Mouse (Mus musculus) hindbrain, embryonic 12.5 days (tissue): Measurements from ENCODE around the gene Ackr1. TPM values are rescaled to one million over a fixed set of nuclear protein-coding genes. Genes with fewer than 3 reads are reported as not detected.

Source experiments
- ATAC-seq: fragments of 200-750 bp; cut with Nextera tagmentation; 2 replicates; pipeline ENCODE4 v1.8.0; 2017; ENCODE audit warnings: moderate TSS enrichment; ENCODE audit not compliant: low FRiP score
- H3K27ac ChIP-seq: fragments of 300-500 bp; sonication (generic); 2 replicates; pipeline ENCODE4 v1.5.1; 2016; ENCODE audit warnings: mild to moderate bottlenecking
- H3K27me3 ChIP-seq: fragments of 300-500 bp; sonication (generic); 2 replicates; pipeline ENCODE4 v1.6.1; 2016; ENCODE audit warnings: mild to moderate bottlenecking
- H3K36me3 ChIP-seq: fragments of 300-500 bp; sonication (generic); 2 replicates; pipeline ENCODE4 v1.6.1; 2016; ENCODE audit warnings: mild to moderate bottlenecking
- H3K4me1 ChIP-seq: fragments of 300-500 bp; sonication (generic); 2 replicates; pipeline ENCODE4 v1.6.1; 2016
- H3K4me2 ChIP-seq: fragments of 300-500 bp; sonication (generic); replicated peaks from 2 replicates; pipeline ENCODE4 v1.6.1; 2016; ENCODE audit warnings: mild to moderate bottlenecking
- H3K4me3 ChIP-seq: fragments of 300-500 bp; sonication (generic); 2 replicates; pipeline ENCODE4 v1.5.1; 2016; ENCODE audit warnings: mild to moderate bottlenecking
- H3K9ac ChIP-seq: fragments of 300-500 bp; sonication (generic); 2 replicates; pipeline ENCODE4 v1.6.1; 2016; ENCODE audit warnings: mild to moderate bottlenecking, moderate library complexity
- H3K9me3 ChIP-seq: fragments of 300-500 bp; sonication (generic); replicated peaks from 2 replicates; pipeline ENCODE4 v1.6.1; 2016; ENCODE audit warnings: mild to moderate bottlenecking
- WGBS: fragments of 180-500 bp; shearing (Covaris S2); methylation state at CpG from one replicate; pipeline ENCODE4 v1.1.7; 2016; 5-methylcytosine and 5-hydroxymethylcytosine counted together
- polyA plus RNA-seq: library from polyadenylated mRNA; unstranded; fragments of >200 nt; fragmentation: Nextera tagmentation; extraction: Ambion mirVana; gene quantifications from 2 replicates; pipeline ENCODE4 v1.2.1, GENCODE M21; 2016

The Ackr1 gene
- polyA plus RNA-seq, 1 experiment from 2014 or later: 9.3 TPM

GRCm38 (mm10) chr1:173342425-173342824, 8.9 kb upstream of the Ackr1 start:
- Histone ChIP-seq H3K4me3 (no peak overlapping the region), H3K9ac (no peak overlapping the region), H3K27me3 (no peaks in the 10 kb centered on the region), H3K9me3 (no peaks in the 10 kb centered on the region), H3K27ac (no peak overlapping the region), H3K36me3 (peaks cover 43% of the 10 kb centered on the region), H3K4me2 (no peak overlapping the region), H3K4me1 (peaks cover 6% of the 10 kb centered on the region)
- whole genome bisulfite sequencing: 48% methylated on average over 1 of the region's 1 CpGs
- ATAC-seq: 0 out of 2 replicates have a peak, but pooled peaks have one; percentile 29

- peak; percentile 63 for ATAC-seq
- H3K9ac ChIP-seq: no peak overlapping the region
- H3K27ac ChIP-seq: no peak overlapping the region
- H3K4me3 ChIP-seq: no peak overlapping the region
- H3K36me3 ChIP-seq: peaks cover 46% of the 10 kb centered on the region
- 2% methylated on average over 2 of the region's 2 CpGs for WGBS
- no peak overlapping the region for H3K4me2 ChIP-seq
- no peaks in the 10 kb centered on the region for H3K27me3 ChIP-seq
- peaks cover 15% of the 10 kb centered on the region for H3K4me1 ChIP-seq
- H3K9me3 ChIP-seq: no peaks in the 10 kb centered on the region
Observed at GRCm38 (mm10) chr1:173339543-173339942, 6.0 kb upstream of the Ackr1 start.

- H3K27me3 ChIP-seq: no peaks in the 10 kb centered on the region
- H3K4me2 ChIP-seq: no peak overlapping the region
- WGBS: 92% methylated on average over 10 of the region's 10 CpGs
- no peak overlapping the region for H3K27ac ChIP-seq
- no peak overlapping the region for H3K9ac ChIP-seq
- peaks cover 36% of the 10 kb centered on the region for H3K36me3 ChIP-seq
- H3K9me3 ChIP-seq: no peaks in the 10 kb centered on the region
- H3K4me1 ChIP-seq: peaks cover 9% of the 10 kb centered on the region
- no peak overlapping the region for H3K4me3 ChIP-seq
- no peak for ATAC-seq
Observed at GRCm38 (mm10) chr1:173337008-173337407, 3.5 kb upstream of the Ackr1 start.

GRCm38 (mm10) chr1:173335903-173336302, 2.4 kb upstream of the Ackr1 start:
- Histone ChIP-seq H3K4me1 (peaks cover 9% of the 10 kb centered on the region), H3K36me3 (peaks cover 28% of the 10 kb centered on the region), H3K27ac (no peak overlapping the region), H3K4me3 (no peak overlapping the region), H3K9me3 (no peaks in the 10 kb centered on the region), H3K4me2 (no peak overlapping the region), H3K27me3 (no peaks in the 10 kb centered on the region), H3K9ac (no peak overlapping the region)
- WGBS: 44% methylated on average over 11 of the region's 11 CpGs
- 0 out of 2 replicates have a peak, but pooled peaks have one; percentile 32 for ATAC-seq

GRCm38 (mm10) chr1:173332418-173332817, 1.1 kb downstream of the Ackr1 start:
- no peak overlapping the region for H3K27ac ChIP-seq
- no peak overlapping the region for H3K4me2 ChIP-seq
- H3K36me3 ChIP-seq: 0 out of 2 replicates have a peak, but pooled peaks cover 11% of the 10 kb centered on the region
- H3K9ac ChIP-seq: no peak overlapping the region
- WGBS: 93% methylated on average over 5 of the region's 5 CpGs
- no peak for ATAC-seq
- H3K4me1 ChIP-seq: peaks cover 9% of the 10 kb centered on the region
- H3K4me3 ChIP-seq: no peak overlapping the region
- no peaks in the 10 kb centered on the region for H3K9me3 ChIP-seq
- no peaks in the 10 kb centered on the region for H3K27me3 ChIP-seq

GRCm38 (mm10) chr1:173329743-173330142, 3.8 kb downstream of the Ackr1 start:
- H3K36me3 ChIP-seq: no peaks in the 10 kb centered on the region
- no peaks in the 10 kb centered on the region; the same call in 1 of the 2 replicates for H3K4me1 ChIP-seq
- no peak for ATAC-seq
- no peak overlapping the region for H3K27ac ChIP-seq
- 84% methylated on average over 5 of the region's 5 CpGs for WGBS
- H3K27me3 ChIP-seq: no peaks in the 10 kb centered on the region
- H3K9me3 ChIP-seq: no peaks in the 10 kb centered on the region
- H3K4me2 ChIP-seq: no peak overlapping the region
- no peak overlapping the region for H3K9ac ChIP-seq
- H3K4me3 ChIP-seq: no peak overlapping the region

- peak; percentile 23; the same call in 1 of the 2 replicates for ATAC-seq
- 49% methylated on average over 4 of the region's 4 CpGs for WGBS
- no peak overlapping the region for H3K27ac ChIP-seq
Observed at GRCm38 (mm10) chr1:173329185-173329584, 4.4 kb downstream of the Ackr1 start.

GRCm38 (mm10) chr1:173328446-173328845, 5.1 kb downstream of the Ackr1 start:
- Histone ChIP-seq H3K27me3 (no peaks in the 10 kb centered on the region), H3K4me2 (no peak overlapping the region), H3K4me1 (no peaks in the 10 kb centered on the region; the same call in 1 of the 2 replicates), H3K9me3 (no peaks in the 10 kb centered on the region), H3K4me3 (no peak overlapping the region), H3K36me3 (no peaks in the 10 kb centered on the region), H3K9ac (no peak overlapping the region), H3K27ac (no peak overlapping the region)
- ATAC-seq: no peak
- 65% methylated on average over 8 of the region's 8 CpGs for WGBS

More at GRCm38 (mm10) chr1:173329185-173329584, 4.4 kb downstream of the Ackr1 start:
- Histone ChIP-seq H3K4me2 (no peak overlapping the region), H3K27me3 (no peaks in the 10 kb centered on the region), H3K9ac (no peak overlapping the region), H3K9me3 (no peaks in the 10 kb centered on the region), H3K4me3 (no peak overlapping the region), H3K36me3 (no peaks in the 10 kb centered on the region), H3K4me1 (no peaks in the 10 kb centered on the region; the same call in 1 of the 2 replicates)

GRCm38 (mm10) chr1:173326552-173326951, 7.0 kb downstream of the Ackr1 start:
- H3K9me3 ChIP-seq: no peaks in the 10 kb centered on the region
- H3K4me3 ChIP-seq: no peak overlapping the region
- H3K4me2 ChIP-seq: no peak overlapping the region
- H3K36me3 ChIP-seq: no peaks in the 10 kb centered on the region
- no peak overlapping the region for H3K27ac ChIP-seq
- ATAC-seq: no peak
- H3K9ac ChIP-seq: no peak overlapping the region
- H3K4me1 ChIP-seq: peaks cover 4% of the 10 kb centered on the region; the same call in 1 of the 2 replicates
- no peaks in the 10 kb centered on the region for H3K27me3 ChIP-seq
- WGBS: 82% methylated on average over 1 of the region's 1 CpGs

- no peak overlapping the region for H3K27ac ChIP-seq
- no peaks in the 10 kb centered on the region for H3K27me3 ChIP-seq
- ATAC-seq: no peak
- no peak overlapping the region for H3K9ac ChIP-seq
- 97% methylated on average over 1 of the region's 1 CpGs for WGBS
- H3K9me3 ChIP-seq: no peaks in the 10 kb centered on the region
- no peaks in the 10 kb centered on the region for H3K36me3 ChIP-seq
- peaks cover 6% of the 10 kb centered on the region; the same call in 1 of the 2 replicates for H3K4me1 ChIP-seq
- H3K4me2 ChIP-seq: no peak overlapping the region
- no peak overlapping the region for H3K4me3 ChIP-seq
Observed at GRCm38 (mm10) chr1:173325395-173325794, 8.2 kb downstream of the Ackr1 start.

- Histone ChIP-seq H3K9ac (no peak overlapping the region), H3K27me3 (no peaks in the 10 kb centered on the region), H3K4me3 (no peak overlapping the region), H3K9me3 (no peaks in the 10 kb centered on the region), H3K27ac (no peak overlapping the region), H3K4me2 (no peak overlapping the region), H3K36me3 (no peaks in the 10 kb centered on the region), H3K4me1 (peaks cover 6% of the 10 kb centered on the region; the same call in 1 of the 2 replicates)
- no peak for ATAC-seq
- WGBS: 67% methylated on average over 4 of the region's 4 CpGs
Observed at GRCm38 (mm10) chr1:173324961-173325360, 8.6 kb downstream of the Ackr1 start.

- ATAC-seq: no peak
- no peaks in the 10 kb centered on the region for H3K9me3 ChIP-seq
- no peak overlapping the region for H3K27ac ChIP-seq
- no peaks in the 10 kb centered on the region for H3K36me3 ChIP-seq
- no peak overlapping the region for H3K4me2 ChIP-seq
- no peaks in the 10 kb centered on the region for H3K27me3 ChIP-seq
- WGBS: 40% methylated on average over 5 of the region's 5 CpGs
- no peak overlapping the region for H3K9ac ChIP-seq
- peaks cover 6% of the 10 kb centered on the region; the same call in 1 of the 2 replicates for H3K4me1 ChIP-seq
- H3K4me3 ChIP-seq: no peak overlapping the region
Observed at GRCm38 (mm10) chr1:173323839-173324585, 9.5 kb downstream of the Ackr1 start.

- H3K27ac ChIP-seq: no peak overlapping the region
- ATAC-seq: peak; percentile 49; the same call in 1 of the 2 replicates
- no peaks in the 10 kb centered on the region for H3K27me3 ChIP-seq
- H3K4me3 ChIP-seq: no peak overlapping the region
- 68% methylated on average over 6 of the region's 6 CpGs for WGBS
- H3K4me2 ChIP-seq: no peak overlapping the region
- no peaks in the 10 kb centered on the region for H3K36me3 ChIP-seq
- no peak overlapping the region for H3K9ac ChIP-seq
- no peaks in the 10 kb centered on the region for H3K9me3 ChIP-seq
- 0 out of 2 replicates have a peak, but pooled peaks cover 6% of the 10 kb centered on the region for H3K4me1 ChIP-seq
Observed at GRCm38 (mm10) chr1:173322249-173322627, 11.3 kb downstream of the Ackr1 start.
